Mouse (Mus musculus): ENCODE data around the gene Pcyt2.
A peak's percentile ranks its signal among the peaks of the same experiment; 100 is the strongest.

Pcyt2 gene

GRCm38 (mm10) chr11:120632559-120633519 is 15.1 kb upstream of the Pcyt2 start:
- peak; percentile 61 for DNase-seq

GRCm38 (mm10) chr11:120631726-120632448 is 14.2 kb upstream of the Pcyt2 start:
- no peak for DNase-seq

- DNase-seq: no peak
Measured at GRCm38 (mm10) chr11:120630881-120631725, 13.4 kb upstream of the Pcyt2 start.

- no peak for DNase-seq
Measured at GRCm38 (mm10) chr11:120630401-120630871, 12.7 kb upstream of the Pcyt2 start.

GRCm38 (mm10) chr11:120629911-120630310 is 12.2 kb upstream of the Pcyt2 start:
- no peak for DNase-seq

GRCm38 (mm10) chr11:120629341-120629730 is 11.6 kb upstream of the Pcyt2 start:
- DNase-seq: no peak

- DNase-seq: no peak
Measured at GRCm38 (mm10) chr11:120628601-120629340, 11.0 kb upstream of the Pcyt2 start.

GRCm38 (mm10) chr11:120627468-120628300 is 9.9 kb upstream of the Pcyt2 start:
- DNase-seq: no peak

- DNase-seq: no peak
Measured at GRCm38 (mm10) chr11:120626785-120627467, 9.2 kb upstream of the Pcyt2 start.

GRCm38 (mm10) chr11:120625152-120625775 is 7.5 kb upstream of the Pcyt2 start, which contains the start of gene Sirt7:
Sirt7 (minus strand) TSS chr11:120625240.
- no peak for DNase-seq

- peak; percentile 82 for DNase-seq
Measured at GRCm38 (mm10) chr11:120624680-120625111, 7.0 kb upstream of the Pcyt2 start.

GRCm38 (mm10) chr11:120623961-120624679 is 6.4 kb upstream of the Pcyt2 start:
- peak; percentile 53 for DNase-seq

GRCm38 (mm10) chr11:120622805-120623204 is 5.1 kb upstream of the Pcyt2 start:
- DNase-seq: no peak

GRCm38 (mm10) chr11:120620195-120620594 is 2.5 kb upstream of the Pcyt2 start:
- DNase-seq: no peak

- DNase-seq: no peak
Measured at GRCm38 (mm10) chr11:120618619-120619535, 1.1 kb upstream of the Pcyt2 start.

- DNase-seq: no peak
Measured at GRCm38 (mm10) chr11:120616617-120617294, 980 bp downstream of the Pcyt2 start.

GRCm38 (mm10) chr11:120615606-120616203 is 2.0 kb downstream of the Pcyt2 start:
- DNase-seq: no peak

All from right cerebral cortex, postnatal 25 days (tissue).